Mouse (Mus musculus): ENCODE results near the gene Cyp4a31. TPM values are rescaled to one million over a fixed set of nuclear protein-coding genes. Genes with fewer than 3 reads are reported as not detected.

Cyp4a31 gene
- polyA plus RNA-seq (2012; ENCODE audit: low replicate concordance), result not detected in 2 replicates

DNA sequence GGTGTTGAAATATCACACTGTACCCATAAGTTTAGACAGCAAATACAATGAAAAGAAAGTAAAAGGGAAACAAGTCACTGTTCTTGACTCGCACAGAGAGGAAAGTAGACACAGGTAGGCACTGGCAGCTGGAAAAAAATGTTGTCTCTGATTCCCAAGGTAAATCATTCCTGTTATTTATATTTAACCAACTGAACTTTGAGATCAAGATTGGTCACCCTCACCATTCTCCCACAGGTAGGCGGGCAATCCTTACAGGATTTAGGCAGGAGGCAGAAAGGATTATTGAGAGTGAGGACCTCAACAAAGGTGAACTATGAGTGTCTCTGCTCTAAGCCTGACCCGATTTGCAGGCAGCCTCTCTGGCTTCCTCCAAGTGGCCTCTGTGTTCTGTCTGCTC lies at the start of gene Cyp4a31:
Gene Cyp4a31 (plus strand): TSS at position 249 of the 400 bp plus-strand sequence.

DNA sequence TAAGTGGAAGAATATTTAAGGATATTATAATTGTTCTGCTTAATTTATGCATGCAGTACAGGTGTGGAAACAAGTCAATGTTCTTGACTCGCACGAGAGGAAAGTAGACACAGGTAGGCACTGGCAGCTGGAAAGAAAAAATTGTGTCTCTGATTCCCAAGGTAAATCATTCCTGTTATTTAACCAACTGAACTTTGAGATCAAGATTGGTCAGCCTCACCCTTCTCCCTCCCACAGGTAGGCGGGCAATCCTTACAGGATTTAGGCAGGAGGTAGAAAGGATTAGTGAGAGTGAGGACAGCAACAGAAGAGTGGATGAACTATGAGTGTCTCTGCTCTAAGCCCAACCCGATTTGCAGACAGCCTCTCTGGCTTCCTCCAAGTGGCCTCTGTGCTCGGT lies 45.4 kb upstream of the Cyp4a31 start, which contains the start of gene Cyp4a10:
Gene Cyp4a10 (plus strand): TSS at position 265 of the 400 bp plus-strand sequence.

GRCm38 (mm10) chr4:115600611-115601010 lies 37.2 kb downstream of the Cyp4a31 start, which contains the start of gene Cyp4a32:
Gene Cyp4a32, plus strand, starts transcription at chr4:115600969.

Other genes with a start within 250 kb of the Cyp4a31 start
- gene Cyp4a12b, start 152.0 kb upstream of the Cyp4a31 start, polyA plus RNA-seq (2012; ENCODE audit: low replicate concordance), result not detected in 2 replicates
- not detected in 2 replicates for gene Cyp4a30b, start 111.0 kb upstream of the Cyp4a31 start, polyA plus RNA-seq (2012; ENCODE audit: low replicate concordance)
- gene Cyp4a14, start 67.5 kb upstream of the Cyp4a31 start, polyA plus RNA-seq (2012; ENCODE audit: low replicate concordance), result not detected in 2 replicates
- gene Cyp4a10, start 45.4 kb upstream of the Cyp4a31 start, polyA plus RNA-seq (2012; ENCODE audit: low replicate concordance), result not detected in 2 replicates
- not detected in 2 replicates for gene Cyp4a32, start 37.3 kb downstream of the Cyp4a31 start, polyA plus RNA-seq (2012; ENCODE audit: low replicate concordance)
- 1.5 TPM in 1 of 2 replicates, not detected in the other for gene Cyp4b1, start 84.1 kb downstream of the Cyp4a31 start, polyA plus RNA-seq (2012; ENCODE audit: low replicate concordance)
- 14.8 and 29.5 TPM in 2 replicates for gene Efcab14, start 174.1 kb downstream of the Cyp4a31 start, polyA plus RNA-seq (2012; ENCODE audit: low replicate concordance)
- not detected in 2 replicates for gene Tex38, start 217.4 kb downstream of the Cyp4a31 start, polyA plus RNA-seq (2012; ENCODE audit: low replicate concordance)
- 10.3 and 13.7 TPM in 2 replicates for gene Atpaf1, start 221.2 kb downstream of the Cyp4a31 start, polyA plus RNA-seq (2012; ENCODE audit: low replicate concordance)